Mouse (Mus musculus) adrenal gland, postnatal 4 days (tissue): ENCODE results near the gene Aldh3b3. TPM values are rescaled to one million over a fixed set of nuclear protein-coding genes. Genes with fewer than 3 reads are reported as not detected.

Experiments
- total RNA-seq, 2 experiments: library from RNA; stranded (reverse); gene quantifications; 2 replicates each; pipeline ENCODE4 v1.2.3; 2021

Gene Aldh3b3
- total RNA-seq, 2 experiments from 2014 or later = 0.67 to 0.87 TPM

Other genes starting within 250 kb of the Aldh3b3 start
- gene Kmt5b, start 191.2 kb upstream of the Aldh3b3 start, total RNA-seq = 10 to 100 TPM; 69.7 to 70.8 TPM
- 10 to 100 TPM; 63.5 to 70.5 TPM for gene Chka, start 106.9 kb upstream of the Aldh3b3 start, total RNA-seq
- 10 to 100 TPM; 80.5 to 91.9 TPM for gene Tcirg1, start 51.5 kb upstream of the Aldh3b3 start, total RNA-seq
- 100 to 1,000 TPM; 205 to 212 TPM for gene Ndufs8, start 45.9 kb upstream of the Aldh3b3 start, total RNA-seq
- gene Aldh3b1, start 28.8 kb upstream of the Aldh3b3 start, total RNA-seq = 100 to 1,000 TPM; 117 to 121 TPM
- gene Unc93b1, start 23.5 kb upstream of the Aldh3b3 start, total RNA-seq = 10 to 100 TPM; 53.9 to 60.7 TPM
- gene Aldh3b2, start 13.7 kb downstream of the Aldh3b3 start, total RNA-seq = 1 to 10 TPM; 7.5 to 8.4 TPM
- 10 to 100 TPM; 32.3 to 36.8 TPM for gene Acy3, start 27.9 kb downstream of the Aldh3b3 start, total RNA-seq
- under 1 TPM in 1 of 2 experiments, not detected in 1; 0.34 TPM for gene Tbx10, start 34.1 kb downstream of the Aldh3b3 start, total RNA-seq
- 10 to 100 TPM; 21.7 to 21.9 TPM for gene Nudt8, start 41.9 kb downstream of the Aldh3b3 start, total RNA-seq
- gene Gm49405, start 42.0 kb downstream of the Aldh3b3 start, total RNA-seq = 1 to 10 TPM; 1.7 to 1.8 TPM
- gene Doc2g, start 44.7 kb downstream of the Aldh3b3 start, total RNA-seq = 1 to 10 TPM; 2.4 to 2.6 TPM
- 100 to 1,000 TPM; 253 to 283 TPM for gene Ndufv1, start 54.2 kb downstream of the Aldh3b3 start, total RNA-seq
- gene Gstp1, start 79.3 kb downstream of the Aldh3b3 start, total RNA-seq = 100 to 1,000 TPM; 258 to 283 TPM
- 10 to 100 TPM; 52.6 to 68.8 TPM for gene Gstp2, start 87.4 kb downstream of the Aldh3b3 start, total RNA-seq
- 10 to 100 TPM in 1 of 2 experiments, 1 to 10 TPM in 1; 1.9 to 37.5 TPM for gene Gstp3, start 100.9 kb downstream of the Aldh3b3 start, total RNA-seq
- 1 to 10 TPM in 1 of 2 experiments, not detected in 1; 1.2 TPM for gene Cabp2, start 122.9 kb downstream of the Aldh3b3 start, total RNA-seq
- 10 to 100 TPM; 45.8 to 47.3 TPM for gene Cdk2ap2, start 138.5 kb downstream of the Aldh3b3 start, total RNA-seq
- gene Pitpnm1, start 141.4 kb downstream of the Aldh3b3 start, total RNA-seq = 10 to 100 TPM; 51.6 to 65.0 TPM
- 10 to 100 TPM; 86.1 to 88.5 TPM for gene Aip, start 167.2 kb downstream of the Aldh3b3 start, total RNA-seq
- under 1 TPM; 0.08 to 0.14 TPM for gene Gpr152, start 181.1 kb downstream of the Aldh3b3 start, total RNA-seq
- under 1 TPM in 1 of 2 experiments, not detected in 1; 0.20 TPM for gene Cabp4, start 185.4 kb downstream of the Aldh3b3 start, total RNA-seq
- 100 to 1,000 TPM; 192 to 203 TPM for gene Coro1b, start 190.0 kb downstream of the Aldh3b3 start, total RNA-seq
- gene Ptprcap, start 195.0 kb downstream of the Aldh3b3 start, total RNA-seq = 1 to 10 TPM; 5.1 to 5.2 TPM
- 10 to 100 TPM; 46.6 to 50.0 TPM for gene Rps6kb2, start 204.7 kb downstream of the Aldh3b3 start, total RNA-seq
- gene Carns1, start 216.8 kb downstream of the Aldh3b3 start, total RNA-seq = 1 to 10 TPM; 5.5 to 7.3 TPM
- 1 to 10 TPM; 3.2 to 4.3 TPM for gene Tbc1d10c, start 232.6 kb downstream of the Aldh3b3 start, total RNA-seq
- 100 to 1,000 TPM; 464 to 467 TPM for gene Ppp1ca, start 233.4 kb downstream of the Aldh3b3 start, total RNA-seq
- gene Rad9a, start 243.0 kb downstream of the Aldh3b3 start, total RNA-seq = 10 to 100 TPM; 14.7 to 16.2 TPM